Mouse (Mus musculus) intestine, postnatal 0 days (tissue): ENCODE measurements at regions not wholly inside any gene's neighbourhood (a gene's known extent, or its start where the extent isn't known, plus 50 kb on each side); places are given as distances from the start of the nearest gene placed in this dataset.

Experiments used
- ATAC-seq: fragments of 200-750 bp; cut with Nextera tagmentation; 2 replicates; pipeline ENCODE4 v1.8.0; 2017; ENCODE audit warnings: mild to moderate bottlenecking, moderate TSS enrichment, moderate library complexity
- H3K27ac ChIP-seq: fragments of 300-500 bp; sonication (generic); 2 replicates; pipeline ENCODE4 v1.5.1; 2014; ENCODE audit warnings: mild to moderate bottlenecking, low read depth, low read length, moderate library complexity
- H3K27me3 ChIP-seq: fragments of 300-500 bp; sonication (generic); replicated peaks from 2 replicates; pipeline ENCODE4 v1.6.1; 2014; ENCODE audit warnings: low read length, mixed read lengths; ENCODE audit not compliant: control insufficient read depth, insufficient read depth
- H3K36me3 ChIP-seq: fragments of 300-500 bp; sonication (generic); 2 replicates; pipeline ENCODE4 v1.6.1; 2014; ENCODE audit warnings: mild to moderate bottlenecking, moderate library complexity; ENCODE audit not compliant: control insufficient read depth, insufficient read depth
- H3K4me1 ChIP-seq: fragments of 300-500 bp; sonication (generic); replicated peaks from 2 replicates; pipeline ENCODE4 v1.6.1; 2014; ENCODE audit warnings: antibody characterized with exemption, low read length, mixed read lengths; ENCODE audit not compliant: control insufficient read depth, insufficient read depth
- H3K4me2 ChIP-seq: fragments of 300-500 bp; sonication (generic); replicated peaks from 2 replicates; pipeline ENCODE4 v1.6.1; 2014; ENCODE audit warnings: low read depth, mild to moderate bottlenecking, moderate library complexity
- H3K4me3 ChIP-seq: fragments of 300-500 bp; sonication (generic); 2 replicates; pipeline ENCODE4 v1.5.1; 2014; ENCODE audit warnings: low read depth, low read length
- H3K9ac ChIP-seq: fragments of 300-500 bp; sonication (generic); 2 replicates; pipeline ENCODE4 v1.6.1; 2014; ENCODE audit warnings: mild to moderate bottlenecking, low read depth, low read length
- H3K9me3 ChIP-seq: fragments of 300-500 bp; sonication (generic); 2 replicates; pipeline ENCODE4 v1.6.1; 2016; ENCODE audit warnings: mixed run types; ENCODE audit not compliant: control insufficient read depth
- CTCF ChIP-seq: sonication (generic); IDR thresholded peaks from 2 replicates; pipeline ENCODE4 v1.5.1; 2016; ENCODE audit warnings: low read depth, mild to moderate bottlenecking, control low read depth, antibody characterized with exemption, moderate library complexity
- WGBS: fragments of 180-500 bp; shearing (Covaris S2); extraction: QIAGEN DNeasy Blood & Tissue Kit; methylation state at CpG from one replicate; pipeline ENCODE4 v1.1.7; 2014; 5-methylcytosine and 5-hydroxymethylcytosine counted together

GRCm38 (mm10) chr5:111789904-111790303 lies 56.2 kb downstream of the Gm26897 start:
- no peaks in the 10 kb centered on the region for H3K9me3 ChIP-seq
- H3K4me1 ChIP-seq: no peaks in the 10 kb centered on the region
- H3K27ac ChIP-seq: no peak overlapping the region
- no peak for TF ChIP-seq CTCF
- no peaks in the 10 kb centered on the region for H3K27me3 ChIP-seq
- WGBS: 33% methylated on average over 4 of the region's 4 CpGs
- no peak overlapping the region for H3K9ac ChIP-seq
- H3K4me2 ChIP-seq: no peak overlapping the region
- no peaks in the 10 kb centered on the region for H3K36me3 ChIP-seq
- no peak overlapping the region for H3K4me3 ChIP-seq
- no peak for ATAC-seq

GRCm38 (mm10) chr5:111790527-111790926 lies 56.8 kb downstream of the Gm26897 start:
- no peaks in the 10 kb centered on the region for H3K9me3 ChIP-seq
- WGBS: 32% methylated on average over 9 of the region's 9 CpGs
- no peaks in the 10 kb centered on the region for H3K4me1 ChIP-seq
- no peak overlapping the region for H3K4me2 ChIP-seq
- H3K36me3 ChIP-seq: no peaks in the 10 kb centered on the region
- H3K4me3 ChIP-seq: no peak overlapping the region
- H3K9ac ChIP-seq: no peak overlapping the region
- TF ChIP-seq CTCF: no peak
- no peak overlapping the region for H3K27ac ChIP-seq
- ATAC-seq: 0 out of 2 replicates have a peak, but pooled peaks have one; percentile 10
- H3K27me3 ChIP-seq: no peaks in the 10 kb centered on the region

- Histone ChIP-seq H3K4me1 (no peaks in the 10 kb centered on the region), H3K36me3 (no peaks in the 10 kb centered on the region), H3K9ac (no peak overlapping the region), H3K27me3 (0 out of 2 replicates have a peak, but pooled peaks cover under 1% of the 10 kb centered on the region), H3K4me3 (no peak overlapping the region), H3K9me3 (no peaks in the 10 kb centered on the region), H3K4me2 (no peak overlapping the region), H3K27ac (no peak overlapping the region)
- WGBS: 68% methylated on average over 5 of the region's 5 CpGs
- ATAC-seq: no peak
- TF ChIP-seq CTCF: no peak
Observed at GRCm38 (mm10) chr5:111791089-111791561, 57.4 kb downstream of the Gm26897 start.

GRCm38 (mm10) chr5:111792746-111793145 lies 59.0 kb downstream of the Gm26897 start:
- Histone ChIP-seq H3K9me3 (no peaks in the 10 kb centered on the region), H3K4me1 (no peaks in the 10 kb centered on the region), H3K27me3 (0 out of 2 replicates have a peak, but pooled peaks cover 3% of the 10 kb centered on the region), H3K4me2 (no peak overlapping the region), H3K4me3 (no peak overlapping the region), H3K9ac (no peak overlapping the region), H3K27ac (no peak overlapping the region), H3K36me3 (no peaks in the 10 kb centered on the region)
- no peak for TF ChIP-seq CTCF
- WGBS: 65% methylated on average over 14 of the region's 14 CpGs
- no peak for ATAC-seq

GRCm38 (mm10) chr5:111793178-111793577 lies 59.5 kb downstream of the Gm26897 start:
- 50% methylated on average over 4 of the region's 4 CpGs for WGBS

GRCm38 (mm10) chr5:111796889-111797288 lies 63.2 kb downstream of the Gm26897 start:
- no peak for ATAC-seq
- WGBS: 75% methylated on average over 5 of the region's 5 CpGs
- H3K27me3 ChIP-seq: 0 out of 2 replicates have a peak, but pooled peaks cover 3% of the 10 kb centered on the region
- no peaks in the 10 kb centered on the region for H3K9me3 ChIP-seq
- H3K27ac ChIP-seq: no peak overlapping the region
- no peak for TF ChIP-seq CTCF
- no peak overlapping the region for H3K4me2 ChIP-seq
- no peak overlapping the region for H3K4me3 ChIP-seq
- no peak overlapping the region for H3K9ac ChIP-seq
- H3K4me1 ChIP-seq: no peaks in the 10 kb centered on the region
- H3K36me3 ChIP-seq: no peaks in the 10 kb centered on the region

More at GRCm38 (mm10) chr5:111793178-111793577, 59.5 kb downstream of the Gm26897 start:
- Histone ChIP-seq H3K36me3 (no peaks in the 10 kb centered on the region), H3K4me1 (no peaks in the 10 kb centered on the region), H3K9me3 (no peaks in the 10 kb centered on the region), H3K9ac (no peak overlapping the region), H3K4me3 (no peak overlapping the region), H3K27me3 (0 out of 2 replicates have a peak, but pooled peaks cover 3% of the 10 kb centered on the region), H3K27ac (no peak overlapping the region), H3K4me2 (no peak overlapping the region)
- ATAC-seq: no peak
- no peak for TF ChIP-seq CTCF
